Mouse (Mus musculus) granulocyte monocyte progenitor cell, adult 5-6 weeks (primary cell): ENCODE data around the gene Fas. TPM values are rescaled to one million over a fixed set of nuclear protein-coding genes. Genes with fewer than 3 reads are reported as not detected.

ENCODE experiments used
- ATAC-seq: replicated peaks from 2 replicates; pipeline ENCODE4 v1.8.0; 2016; ENCODE audit warnings: mild to moderate bottlenecking, moderate TSS enrichment, inconsistent platforms; ENCODE audit not compliant: poor library complexity, severe bottlenecking
- total RNA-seq, 2 experiments: library from RNA; stranded (forward) in 1 of 2; stranded (reverse) in 1 of 2; fragments of 200-712, 200-1000 nt in 1 of 2; fragments of >200 nt in 1 of 2; fragmentation: Nextera tagmentation in 1 of 2; gene quantifications; 2 replicates each; pipeline ENCODE4 v1.2.3; 2014 to 2017

The Fas gene
- total RNA-seq (2014; fragmentation: Nextera tagmentation) = 2.7 TPM in 1 of 2 replicates, not detected in the other
- 0.15 and 3.4 TPM in 2 replicates for total RNA-seq (2017)

DNA sequence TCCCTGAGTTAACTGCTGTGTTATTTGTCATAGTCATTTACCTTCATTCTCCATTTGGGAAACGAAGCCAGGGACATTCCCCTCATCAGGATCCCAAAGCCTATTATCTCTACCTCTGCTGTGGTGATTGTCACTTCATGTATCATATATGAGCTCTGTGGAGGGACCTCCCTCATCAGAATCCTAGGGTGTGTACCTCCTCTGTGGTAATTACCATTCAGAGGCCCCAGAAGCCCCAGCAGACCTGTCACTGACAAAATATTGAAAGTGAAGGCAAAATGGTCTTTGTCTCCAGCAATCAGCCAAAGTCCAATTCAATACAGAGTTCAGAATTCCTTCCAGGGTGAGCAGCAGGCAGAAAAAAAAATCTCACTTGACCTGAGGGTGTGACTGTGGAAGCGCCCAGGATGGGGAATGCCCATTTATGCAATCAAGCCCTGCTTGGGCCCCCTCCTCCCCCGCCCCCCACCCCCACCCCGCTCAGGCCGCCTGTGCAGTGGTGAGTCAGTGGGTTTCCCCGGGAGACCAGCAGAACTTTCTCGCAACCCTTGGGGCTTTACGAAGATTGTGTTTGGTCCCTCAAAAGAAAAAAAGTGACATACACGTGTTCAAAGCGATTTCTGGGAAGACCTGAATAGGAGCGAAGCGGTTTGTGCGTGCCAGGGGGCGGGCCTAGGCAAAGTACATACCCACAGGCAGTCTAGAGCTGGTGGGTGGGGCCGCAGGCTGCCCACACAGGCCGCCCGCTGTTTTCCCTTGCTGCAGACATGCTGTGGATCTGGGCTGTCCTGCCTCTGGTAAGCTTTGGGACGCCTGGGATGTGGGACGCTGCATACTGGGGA, at the start of gene Fas:
Fas (plus strand) TSS at position 719 of the 842 bp plus-strand sequence.
- ATAC-seq = peak; percentile 88

DNA sequence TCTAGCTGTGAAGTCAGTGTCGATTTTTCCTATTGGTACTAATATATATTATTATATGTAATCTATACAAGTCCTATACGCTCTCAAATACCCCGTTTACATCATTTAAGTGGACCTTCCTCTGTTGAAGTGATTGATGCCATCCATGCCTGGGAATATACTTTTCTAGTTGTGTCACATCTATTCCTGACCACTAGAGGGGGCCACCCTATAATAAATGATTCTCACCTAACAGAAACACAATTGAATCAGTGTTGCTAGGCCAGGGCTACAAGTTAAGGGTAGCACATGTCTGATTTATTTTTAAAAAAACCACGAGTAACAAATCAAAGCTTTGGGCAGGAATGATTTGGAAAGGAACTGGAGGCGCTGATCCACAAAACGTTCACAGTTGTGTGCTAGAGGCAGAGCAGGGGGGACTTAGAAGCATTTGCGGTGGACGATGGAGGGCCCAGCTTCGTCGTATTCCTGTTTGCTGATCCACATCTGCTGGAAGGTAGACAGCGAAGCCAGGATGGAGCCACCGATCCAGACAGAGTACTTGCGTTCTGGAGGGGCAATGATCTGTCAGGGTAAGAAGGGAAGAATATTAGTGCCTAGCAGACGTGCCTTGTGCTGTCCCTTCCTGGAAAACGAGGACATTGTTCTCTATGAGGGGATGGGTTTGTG, 49.1 kb upstream of the Fas start:
- ATAC-seq = peak; percentile 56; the same call in 1 of the 2 replicates

DNA sequence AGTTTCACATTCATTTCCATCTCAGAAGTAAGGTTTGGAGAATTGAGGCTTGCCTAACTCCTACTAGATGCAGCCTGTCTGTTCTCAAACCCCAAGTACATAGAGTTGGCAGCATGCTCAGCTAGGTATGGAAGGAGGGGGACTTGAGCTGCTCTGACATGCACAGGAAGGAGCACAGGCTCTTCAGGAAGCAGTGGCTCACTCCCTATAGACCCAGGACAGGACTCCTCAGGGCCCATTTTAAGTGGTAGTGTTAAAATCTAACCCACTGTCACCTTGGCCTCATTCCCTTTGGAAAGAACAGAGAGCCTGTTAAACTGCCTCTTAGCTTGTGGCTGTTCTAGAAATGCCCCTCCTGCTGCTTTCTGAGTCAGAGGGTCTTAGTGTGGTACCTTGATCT, 47.5 kb upstream of the Fas start:
- ATAC-seq = no peak

DNA sequence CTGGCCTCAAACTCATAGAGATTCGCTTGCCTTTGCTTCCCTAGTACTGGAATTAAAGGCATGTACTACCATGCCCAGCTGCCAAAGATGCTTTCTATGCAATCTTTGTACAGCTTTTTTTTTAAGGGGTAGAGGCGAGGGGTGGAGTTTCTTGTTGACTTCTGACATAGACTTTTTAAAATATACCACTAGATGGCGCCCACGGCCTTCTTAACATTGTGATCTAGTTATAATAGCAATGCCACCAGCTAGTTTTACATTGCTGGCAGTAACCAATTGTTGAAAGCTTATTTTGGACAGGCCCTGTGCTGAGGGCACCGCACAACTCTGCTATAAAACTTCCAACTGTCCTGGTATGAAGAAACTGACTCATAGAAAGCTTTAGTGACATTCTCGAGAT, 46.4 kb upstream of the Fas start:
- ATAC-seq = peak; percentile 60

DNA sequence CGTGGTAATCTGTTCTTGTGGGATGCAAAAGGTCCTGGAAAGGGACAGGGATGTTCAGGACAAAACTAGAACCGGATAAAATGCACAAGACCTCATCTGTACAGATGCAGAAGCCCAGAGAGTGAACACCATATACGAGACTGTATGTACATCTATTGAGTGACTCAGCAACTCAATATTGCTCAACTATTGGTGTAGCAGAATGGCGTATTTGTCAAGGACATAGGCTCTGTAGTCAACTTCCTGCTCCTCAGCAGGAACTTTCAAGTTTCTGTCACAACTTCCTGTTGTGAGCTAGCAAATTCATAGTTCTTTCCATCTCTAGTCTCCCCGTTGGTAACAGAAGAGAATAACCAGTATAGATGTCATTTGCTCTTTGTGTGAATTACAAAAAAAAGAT, 41.9 kb upstream of the Fas start:
- ATAC-seq = peak; percentile 98

DNA sequence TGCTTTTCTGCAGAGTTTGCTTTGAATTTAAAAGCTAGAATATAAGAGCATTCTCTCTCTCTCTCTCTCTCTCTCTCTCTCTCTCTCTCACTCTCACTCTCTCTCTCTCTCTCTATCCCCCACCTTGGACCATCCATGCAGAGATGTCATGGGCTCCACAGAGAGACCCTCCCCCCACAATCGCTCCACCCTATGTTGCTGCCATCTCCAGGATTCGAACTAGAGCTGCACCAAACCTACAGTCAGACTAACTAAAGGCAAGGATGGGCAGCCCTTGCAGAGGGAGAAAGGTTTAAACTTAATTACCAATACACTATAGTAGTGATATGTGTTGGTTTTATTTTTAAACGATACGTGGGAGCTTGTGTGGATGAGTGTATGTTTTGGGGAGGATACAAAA, 39.8 kb upstream of the Fas start:
- ATAC-seq = no peak

DNA sequence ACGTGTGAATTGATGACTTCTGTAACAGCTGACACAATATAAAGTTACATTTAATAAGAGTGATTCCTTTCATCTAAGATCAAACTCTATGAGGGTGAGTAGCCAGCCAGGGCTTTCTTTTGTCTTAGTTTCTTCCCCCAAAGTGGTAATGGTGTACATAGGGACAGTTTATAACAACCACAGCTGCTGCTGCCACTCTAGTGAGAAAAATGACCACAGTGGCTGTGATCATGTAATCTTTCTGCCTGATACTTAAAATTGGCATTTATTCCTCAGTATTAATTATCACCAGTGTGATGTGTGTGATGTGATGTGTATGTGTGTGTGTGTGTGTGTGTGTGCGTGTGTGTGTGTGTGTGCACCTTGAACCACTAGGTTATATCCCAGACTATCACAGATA, 38.6 kb upstream of the Fas start:
- no peak for ATAC-seq

DNA sequence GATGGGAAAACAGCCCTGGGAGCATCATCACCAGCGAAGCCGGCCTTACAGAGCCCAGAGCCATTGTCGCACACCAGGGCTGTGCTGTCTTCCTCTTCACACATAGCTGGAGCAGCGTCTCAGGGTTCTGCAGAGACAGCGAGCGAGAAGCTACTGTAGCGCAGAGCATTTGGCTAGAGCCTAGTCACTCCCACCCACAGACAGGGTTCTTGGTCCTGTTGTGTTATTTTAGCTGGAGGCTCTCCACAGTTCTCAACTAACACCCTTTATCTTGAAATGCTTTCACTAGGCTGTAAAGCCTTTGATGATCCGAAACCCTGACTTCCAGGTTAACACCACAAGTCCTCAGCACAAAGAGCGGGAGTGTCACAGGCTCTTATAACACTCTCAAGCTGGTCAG, 38.0 kb upstream of the Fas start:
- no peak for ATAC-seq

DNA sequence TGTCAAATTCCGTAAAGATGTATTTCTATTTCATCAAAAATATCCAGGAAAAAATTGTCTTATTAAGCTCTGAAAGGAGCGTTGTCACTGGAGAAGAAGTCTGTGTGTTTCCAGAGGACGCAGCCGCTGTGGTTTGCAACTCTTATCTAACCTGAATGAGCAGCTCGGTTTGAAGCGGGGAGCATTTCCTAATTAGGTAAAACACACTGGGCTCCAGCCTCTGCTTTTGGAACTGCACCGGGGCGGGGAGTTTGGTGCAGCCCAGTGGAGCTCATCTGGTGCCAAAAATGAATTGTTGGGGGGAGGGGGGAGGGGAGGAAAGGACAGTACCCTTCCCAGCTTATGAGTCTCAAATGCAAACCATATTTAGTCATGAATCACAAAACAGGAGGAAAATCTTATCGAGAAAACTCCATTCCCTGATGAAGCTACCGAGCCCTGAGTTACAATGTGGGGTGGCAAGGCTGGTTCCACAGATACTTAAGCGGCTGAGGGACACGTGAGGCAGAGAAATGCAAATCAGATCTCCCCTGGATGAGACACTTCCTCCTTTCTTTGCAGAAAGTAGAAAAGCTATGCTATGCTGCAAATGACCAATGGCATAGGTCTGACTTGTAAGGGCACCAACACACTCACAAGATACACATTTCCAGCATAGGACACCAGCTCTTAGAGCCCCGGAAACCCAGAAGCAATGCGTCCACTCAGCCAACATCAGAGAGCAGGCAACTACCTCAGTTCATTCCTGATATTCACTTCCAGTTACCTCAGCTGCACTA, 36.2 kb upstream of the Fas start:
- ATAC-seq = peak; percentile 89

DNA sequence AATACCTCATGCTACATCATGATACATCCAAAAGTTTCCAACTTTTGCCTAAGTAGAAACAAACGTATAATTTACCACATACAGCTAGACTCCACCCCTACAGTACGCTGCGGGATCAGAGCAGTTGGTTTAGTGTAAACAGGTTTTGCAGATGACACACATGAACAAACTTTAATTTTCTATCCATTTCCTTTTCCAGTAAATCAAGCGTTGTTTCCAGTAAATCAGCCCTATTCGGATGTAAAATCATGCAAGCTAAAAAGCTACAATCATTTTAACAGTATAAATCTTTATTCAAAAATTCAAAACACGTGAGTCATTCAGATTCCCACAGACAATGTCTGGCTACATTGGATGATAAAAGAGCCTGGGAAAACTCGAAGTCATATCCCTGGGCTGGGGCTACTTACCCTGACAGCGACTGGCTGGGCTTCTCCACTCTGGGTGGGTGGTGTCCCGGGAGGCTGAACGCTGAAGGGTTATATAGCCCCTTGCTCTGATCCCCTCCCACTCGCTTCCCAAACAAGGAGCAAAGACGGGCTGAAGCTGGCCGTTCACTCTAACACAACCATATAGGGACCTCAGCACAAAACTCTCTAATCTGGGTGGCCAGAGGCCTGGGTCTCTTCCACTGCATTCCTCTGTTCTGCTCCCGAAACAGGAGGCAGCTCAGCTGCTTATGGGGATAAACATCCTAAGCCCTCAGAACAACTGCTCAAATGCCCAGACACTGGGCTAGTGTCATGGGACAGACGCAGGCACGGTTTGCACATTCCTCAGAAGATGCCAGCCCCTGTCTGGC, 35.4 kb upstream of the Fas start, which contains the start of gene Acta2:
Acta2 (minus strand) TSS at position 711 of the 802 bp plus-strand sequence.
- ATAC-seq = no peak

DNA sequence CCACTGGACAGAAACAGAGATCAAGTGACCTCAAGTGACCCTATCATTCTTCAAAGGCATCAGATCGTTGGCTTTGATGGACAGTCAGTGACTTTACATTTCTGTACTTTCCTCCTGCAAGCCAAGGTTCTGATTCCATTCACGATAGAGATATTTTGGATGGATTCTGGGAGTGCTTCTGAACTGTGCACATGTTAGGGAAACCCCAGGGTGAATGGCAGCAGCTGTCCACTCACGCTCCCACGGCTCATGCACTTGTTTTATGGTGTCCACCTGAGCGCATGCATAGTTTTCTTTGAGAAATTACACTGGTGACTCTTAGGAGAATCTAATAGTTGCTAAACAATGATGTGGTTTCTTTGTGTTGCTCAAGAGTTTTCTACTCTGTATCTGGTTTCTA, 34.3 kb upstream of the Fas start:
- ATAC-seq = no peak; the same call in 1 of the 2 replicates

DNA sequence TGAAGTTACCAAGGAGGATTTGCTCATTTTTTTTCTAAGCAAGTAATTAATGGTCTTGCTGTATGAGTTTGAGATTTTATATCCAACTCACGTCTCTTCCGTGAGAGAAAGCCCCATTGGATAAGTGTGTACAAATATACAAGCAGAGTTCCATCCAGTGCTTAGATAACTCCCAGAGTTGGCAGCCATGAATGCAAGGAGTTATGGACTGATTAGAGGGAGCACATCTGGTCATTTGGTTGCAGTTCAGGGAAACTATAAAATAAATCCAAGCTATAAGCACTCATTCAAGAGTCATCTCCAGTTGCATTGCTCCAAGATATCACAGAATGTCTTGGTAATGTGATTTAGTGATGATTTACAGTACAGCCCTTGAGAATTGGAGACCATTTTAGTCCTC, 33.5 kb upstream of the Fas start:
- no peak for ATAC-seq

DNA sequence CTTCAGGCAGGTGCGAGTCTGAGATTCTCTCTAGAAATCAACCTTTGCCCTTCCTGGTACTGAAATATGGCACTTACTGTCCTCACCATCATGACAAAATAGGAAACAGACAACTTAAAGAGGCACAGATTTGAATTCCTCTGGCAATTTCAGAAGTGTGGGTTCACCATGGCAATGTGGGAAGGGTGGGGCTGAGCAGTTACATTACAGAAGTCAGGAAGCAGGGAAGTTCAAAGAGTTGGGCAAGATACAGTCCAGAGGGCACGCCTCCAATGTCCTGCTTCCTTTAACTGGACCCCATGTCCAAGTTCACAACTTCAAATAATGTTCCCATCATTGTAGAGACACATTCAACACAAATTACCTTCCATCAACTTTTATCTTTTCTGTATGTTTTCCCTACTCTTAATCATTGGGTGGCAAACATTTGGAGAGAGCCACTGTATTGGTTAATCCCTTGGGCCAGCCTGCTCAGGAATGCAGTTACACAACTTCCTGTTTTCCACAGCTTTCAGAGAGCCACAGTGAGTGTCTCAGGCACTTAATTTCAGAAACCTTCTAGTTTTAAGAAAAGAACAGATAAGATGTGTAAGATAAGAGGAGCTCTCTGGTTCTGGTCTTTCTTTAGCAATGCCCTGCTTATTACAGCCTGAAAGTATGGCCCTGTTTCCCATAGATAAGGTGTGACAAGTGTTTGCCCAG, 28.0 kb upstream of the Fas start:
- ATAC-seq = peak; percentile 97

DNA sequence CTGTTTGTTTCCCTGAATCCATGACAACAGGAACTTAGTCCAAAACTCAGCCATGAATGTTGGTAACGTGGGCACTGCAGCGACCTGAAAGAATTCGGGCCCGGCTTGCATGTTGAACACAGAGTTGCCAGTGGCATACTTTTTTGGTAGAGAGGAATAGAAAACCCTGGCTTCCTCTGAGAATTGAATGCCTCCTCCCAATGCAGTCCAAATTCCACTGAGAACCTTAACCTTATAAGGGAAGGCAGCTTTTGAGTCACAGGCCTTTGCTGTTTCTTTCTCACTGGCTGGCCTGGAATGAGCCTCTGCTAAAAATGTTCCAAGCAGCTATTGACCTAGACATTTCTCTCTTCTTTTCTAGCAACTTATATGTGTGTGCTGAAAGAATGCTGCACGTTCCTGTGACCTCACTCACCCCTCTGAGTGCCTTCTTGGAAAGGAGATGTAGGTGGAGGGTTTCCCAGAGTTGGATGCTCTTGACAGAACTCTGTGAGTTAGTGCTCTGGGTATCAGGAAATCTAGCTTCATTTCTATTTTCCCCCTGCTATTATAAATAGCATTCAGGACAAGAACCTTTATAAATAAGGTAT, 24.8 kb upstream of the Fas start:
- no peak for ATAC-seq

DNA sequence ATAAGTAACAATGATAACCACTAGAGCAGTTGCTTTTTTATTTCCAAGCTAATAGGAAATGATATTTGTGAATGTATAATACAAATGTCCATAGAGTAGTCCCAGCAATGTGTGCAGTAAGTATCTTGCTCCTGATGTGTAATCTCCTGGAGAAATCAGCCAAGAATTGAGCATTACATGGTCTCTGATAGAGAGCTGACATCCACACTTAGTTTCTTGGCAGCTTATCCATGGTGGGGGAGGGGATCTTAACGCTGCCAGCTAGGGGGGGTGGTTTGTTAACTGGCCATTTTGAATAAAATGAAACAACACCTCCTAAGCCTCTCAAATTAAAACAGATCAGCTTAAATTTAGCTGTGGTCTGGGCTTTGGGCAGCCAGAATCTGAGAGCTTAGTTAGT, 21.5 kb upstream of the Fas start:
- ATAC-seq = no peak

DNA sequence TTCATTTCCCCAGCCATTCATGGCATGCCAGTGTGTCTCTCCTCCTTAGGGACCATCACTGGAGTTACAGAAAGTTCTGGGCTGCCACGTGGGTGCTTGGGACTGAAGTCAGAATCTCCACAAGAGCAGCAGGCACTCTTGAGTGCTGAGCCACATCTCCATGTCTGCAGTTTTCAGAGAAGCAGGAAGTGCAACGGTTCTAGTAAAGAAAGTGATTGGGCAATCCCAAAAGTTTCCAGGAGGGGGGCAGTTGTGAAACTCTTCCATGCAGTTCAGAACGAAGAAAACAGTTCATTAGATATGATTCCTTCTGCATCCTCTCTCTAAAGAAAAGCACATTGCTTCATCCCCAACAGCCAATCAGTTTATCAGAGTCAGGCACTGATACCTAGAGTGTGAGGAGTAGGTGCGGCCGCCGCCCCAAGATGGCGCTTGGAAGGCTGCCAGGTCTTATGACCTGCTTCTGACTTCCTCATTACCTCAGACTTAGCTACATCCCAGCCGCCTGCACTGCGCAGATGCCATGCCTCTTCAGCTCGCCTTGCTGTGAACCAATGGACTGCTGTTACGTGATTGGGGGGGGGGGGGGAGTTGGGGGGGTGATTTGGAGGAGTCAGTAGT, 20.2 kb upstream of the Fas start:
- ATAC-seq = peak; percentile 98

DNA sequence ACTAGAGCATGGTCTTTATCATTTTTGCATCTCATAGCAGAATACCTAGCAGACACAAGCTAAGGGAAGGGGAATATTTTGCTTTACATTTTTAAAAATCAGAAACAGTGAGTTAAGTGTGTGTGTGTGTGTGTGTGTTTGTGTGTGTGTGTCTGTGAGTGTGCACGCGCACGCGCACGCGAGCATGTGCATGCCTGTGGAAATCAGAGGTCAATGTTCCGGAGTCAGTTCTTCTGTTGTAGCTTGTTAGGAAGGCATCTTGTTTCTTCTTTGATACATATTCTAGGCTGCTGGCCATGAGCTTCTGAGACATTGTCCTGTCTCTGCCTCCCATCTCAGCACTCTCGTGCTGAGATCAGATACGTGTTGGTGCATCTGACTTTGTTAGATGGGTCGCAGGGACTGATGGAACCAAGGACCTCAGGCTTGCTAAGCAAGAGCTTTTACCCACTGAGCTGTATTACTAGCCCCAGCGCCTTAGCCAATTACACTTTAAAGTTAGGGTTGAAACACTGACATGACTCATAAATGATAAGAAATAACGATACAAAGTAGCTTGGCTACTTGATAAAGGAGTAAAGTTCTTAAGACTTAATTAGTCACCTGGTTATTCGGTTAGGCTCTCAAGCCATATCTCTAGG, 19.5 kb upstream of the Fas start:
- ATAC-seq = no peak

DNA sequence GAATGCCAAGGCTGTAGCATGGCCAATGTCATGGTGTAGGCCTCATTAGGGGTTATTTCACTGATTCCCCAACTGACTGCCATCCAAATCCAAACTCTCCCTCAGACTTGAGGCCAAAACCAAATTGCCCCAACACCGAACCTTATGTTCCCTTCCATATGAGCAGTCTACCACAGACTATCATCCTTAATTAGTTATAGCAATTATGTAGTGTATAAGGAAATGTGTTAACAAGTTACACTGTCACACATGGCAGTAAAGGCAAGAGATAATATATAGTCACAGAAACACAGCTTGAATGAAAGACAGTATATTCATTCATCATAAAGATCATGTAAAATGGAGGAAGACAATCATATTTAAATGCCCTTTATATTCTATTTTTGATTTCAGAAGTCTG, 17.4 kb upstream of the Fas start:
- no peak for ATAC-seq
